Mouse (Mus musculus) liver, embryonic 18 days (tissue): ENCODE data around the gene Dusp14. TPM values are rescaled to one million over a fixed set of nuclear protein-coding genes. Genes with fewer than 3 reads are reported as not detected.

ENCODE experiments used
- polyA plus RNA-seq: library from polyadenylated mRNA; depleted of rRNA; stranded (reverse); fragments of >200 nt; gene quantifications from 2 replicates; pipeline ENCODE4 v1.2.3, GENCODE M21; 2012; rRNA removed

The Dusp14 gene
- polyA plus RNA-seq = 1.7 and 2.2 TPM in 2 replicates

GRCm38 (mm10) chr11:84069034-84069370 lies at the start of gene Dusp14:
Gene Dusp14, minus strand, starts transcription at chr11:84069261.

Other genes with a start within 250 kb of the Dusp14 start
- gene Hnf1b, start 219.2 kb downstream of the Dusp14 start, polyA plus RNA-seq = 6.7 and 8.4 TPM in 2 replicates
- gene Ddx52, start 127.2 kb downstream of the Dusp14 start, polyA plus RNA-seq = 6.8 and 6.9 TPM in 2 replicates
- gene Synrg, start 104.8 kb downstream of the Dusp14 start, polyA plus RNA-seq = 3.2 and 3.6 TPM in 2 replicates
- 8.5 and 8.8 TPM in 2 replicates for gene Tada2a, start 60.3 kb upstream of the Dusp14 start, polyA plus RNA-seq
- gene Acaca, start 60.4 kb upstream of the Dusp14 start, polyA plus RNA-seq = 8.6 and 8.7 TPM in 2 replicates
- gene Gm11437, start 98.2 kb upstream of the Dusp14 start, polyA plus RNA-seq = 0.14 TPM in 1 of 2 replicates, not detected in the other